Mouse (Mus musculus) left cerebral cortex, postnatal 36 days (tissue): ENCODE measurements around the gene Gm12695. TPM values are rescaled to one million over a fixed set of nuclear protein-coding genes. Genes with fewer than 3 reads are reported as not detected.

Experiments used
- DNase-seq, 2 experiments: peaks; one replicate each; pipeline ENCODE4 v3.0.0; 2021 to 2022; ENCODE audit warnings: low spot score in 2 of 2, mixed read lengths in 1 of 2
- intact Hi-C: fragments of 180-260 bp; cut with DNase I; formaldehyde crosslinking; loops from one replicate; pipeline ENCODE4 v1.15.1; 2025
- total RNA-seq, 2 experiments: library from RNA; stranded (reverse); gene quantifications; 2 replicates each; pipeline ENCODE4 v1.2.3; 2021

Gene Gm12695
- total RNA-seq, 2 experiments from 2014 or later = not detected

DNA sequence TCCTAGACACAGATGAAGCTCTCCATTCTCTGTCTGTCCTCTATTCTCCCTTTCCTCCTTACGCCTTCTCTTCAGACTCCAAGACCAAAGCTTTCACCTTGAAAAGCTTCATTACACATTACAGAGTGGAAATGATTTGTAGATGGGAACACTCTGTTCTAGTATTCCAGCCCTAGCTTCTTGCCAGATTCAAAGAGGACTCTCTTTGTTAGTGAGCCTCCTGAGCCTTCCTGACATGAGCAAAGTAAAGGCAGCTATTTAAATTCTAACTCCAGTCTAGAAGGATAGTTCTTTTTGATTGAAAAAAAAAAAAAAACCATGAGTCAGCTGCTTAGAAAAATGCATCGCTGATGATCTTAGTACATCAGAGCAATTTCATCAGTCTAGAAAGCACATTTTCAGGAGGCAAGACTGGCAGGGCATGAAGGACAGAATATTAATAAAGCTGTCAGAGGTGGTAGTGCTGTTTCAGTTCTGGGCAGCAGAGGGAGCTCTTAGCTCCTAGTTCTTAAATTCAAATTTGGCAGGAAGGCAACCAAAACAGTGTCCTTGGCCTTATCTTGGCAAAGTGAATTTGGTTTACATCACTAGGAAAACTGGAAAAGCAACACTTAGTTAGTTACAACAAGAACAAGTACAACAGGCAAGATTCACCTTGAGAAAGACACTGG is 79.6 kb downstream of the Gm12695 start:
- intact Hi-C loops = no loop called here
- peak; percentile 39 to 50 for DNase-seq

DNA sequence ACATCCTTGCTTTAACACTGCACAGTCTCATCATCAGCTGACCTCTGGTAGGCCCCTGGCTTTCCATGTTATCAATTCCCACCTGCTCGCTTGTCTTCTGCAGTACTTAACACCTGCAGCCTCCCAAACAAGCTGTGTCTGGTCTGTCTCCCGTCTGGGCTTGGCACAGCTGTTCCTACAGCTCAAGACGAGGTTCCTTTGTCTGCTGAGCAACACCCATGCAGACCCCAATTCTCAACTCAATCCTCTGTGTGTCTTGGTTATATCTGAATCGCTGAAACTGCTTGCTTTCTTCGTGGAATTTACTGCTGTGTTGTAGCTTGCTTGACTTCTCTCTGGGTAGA is 86.8 kb downstream of the Gm12695 start:
- intact Hi-C loops = loop anchor here (5.0 kb wide), 3 partner anchors 1049 to 1749 kb away; no protein-coding TSS in a partner anchor
- no peak for DNase-seq

DNA sequence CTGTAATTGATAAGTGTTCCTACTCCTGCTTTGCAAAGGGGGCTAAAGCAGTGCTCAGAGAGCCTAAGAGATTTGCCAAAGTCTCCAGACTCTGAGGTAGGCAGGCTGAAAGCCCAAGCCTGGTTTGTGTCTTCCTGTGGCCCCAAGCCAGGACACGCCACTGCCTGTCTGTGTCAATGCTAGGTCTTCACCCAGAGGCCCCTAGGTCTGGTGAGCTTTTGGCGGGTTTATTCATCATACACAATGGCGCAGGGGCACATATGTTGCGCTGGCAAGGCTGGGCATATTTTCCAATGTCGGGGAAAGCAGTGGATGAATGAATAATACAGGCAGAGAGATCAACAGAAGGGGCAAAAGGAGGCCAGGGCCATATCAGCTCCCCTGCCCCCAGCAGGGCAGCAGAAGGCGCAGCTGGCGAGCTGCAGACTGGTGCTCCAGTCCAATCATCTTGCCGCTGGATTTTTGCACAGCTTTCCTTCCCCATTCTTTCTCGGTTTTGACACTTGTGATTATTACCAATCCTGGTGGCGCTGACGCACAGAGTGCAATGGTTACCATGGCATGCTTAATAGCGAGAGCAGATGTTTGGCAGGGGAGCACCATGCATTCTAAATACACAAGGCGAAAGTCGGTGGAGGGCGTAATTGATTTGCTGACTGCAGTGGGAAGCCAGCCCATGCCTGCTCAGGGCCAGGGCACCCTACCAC is 87.3 kb downstream of the Gm12695 start:
- no peak for DNase-seq
- intact Hi-C loops = loop anchor here (5.0 kb wide), 3 partner anchors 1050 to 1750 kb away; no protein-coding TSS in a partner anchor

DNA sequence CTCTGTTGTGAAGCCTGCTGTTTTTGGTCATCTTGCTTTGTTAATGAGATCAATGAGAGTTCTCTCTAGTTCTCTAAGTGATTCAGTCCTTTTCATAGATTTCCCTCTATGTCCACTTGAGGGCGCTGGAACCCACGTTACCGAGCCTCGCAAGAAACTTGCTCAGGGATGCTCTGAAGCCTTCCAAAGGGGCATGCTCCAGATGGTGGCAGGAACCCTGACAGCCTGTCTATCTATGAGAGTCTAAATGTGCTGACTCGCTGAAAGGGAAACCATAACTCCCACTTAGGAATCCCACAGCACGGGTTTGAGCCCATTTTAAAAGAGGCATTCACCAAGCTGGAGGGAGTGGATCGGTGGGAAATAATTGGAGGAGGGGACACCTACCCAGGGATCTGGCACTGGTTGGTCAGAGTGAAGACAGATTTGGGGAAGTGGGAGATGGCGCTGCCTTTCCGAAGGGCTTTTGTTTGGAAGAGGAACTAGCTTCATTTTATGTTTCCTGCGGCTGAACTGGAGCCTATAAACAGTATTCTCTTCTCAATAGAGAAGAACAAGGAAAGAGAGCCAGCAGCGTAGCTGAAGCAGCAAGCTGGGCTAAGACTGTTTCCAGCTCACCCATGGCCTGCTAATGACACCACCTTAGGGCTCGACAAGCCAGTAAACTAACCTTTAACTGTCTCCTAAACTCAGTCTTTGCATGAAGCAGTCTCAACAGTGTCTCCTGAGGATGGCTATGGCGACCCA is 88.2 kb downstream of the Gm12695 start:
- intact Hi-C loops = loop anchor here (5.0 kb wide), 3 partner anchors 1051 to 1751 kb away; no protein-coding TSS in a partner anchor
- DNase-seq = peak; percentile 64 to 70

DNA sequence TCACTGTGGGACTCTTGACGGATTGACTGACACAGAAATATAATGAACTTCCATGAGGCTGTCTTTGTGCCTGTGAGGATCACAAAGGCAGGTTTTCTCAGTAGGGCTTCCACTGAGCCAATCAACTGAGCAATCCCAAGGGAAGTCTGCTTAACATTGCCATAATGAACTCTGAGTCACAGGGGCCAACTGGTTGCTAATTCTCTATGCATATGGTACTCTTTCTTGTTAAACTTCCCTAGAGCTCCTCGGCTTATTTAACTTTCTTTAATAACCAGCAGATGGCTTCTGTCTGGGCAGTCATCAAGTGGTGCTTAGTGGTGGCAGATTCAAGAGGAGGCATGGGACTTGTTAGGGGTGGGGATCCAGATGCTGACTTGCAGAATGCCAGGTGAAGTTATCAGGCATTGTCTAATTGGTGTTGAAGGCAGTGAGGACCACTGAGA is 97.6 kb downstream of the Gm12695 start:
- intact Hi-C loops = no loop called here
- DNase-seq = no peak

DNA sequence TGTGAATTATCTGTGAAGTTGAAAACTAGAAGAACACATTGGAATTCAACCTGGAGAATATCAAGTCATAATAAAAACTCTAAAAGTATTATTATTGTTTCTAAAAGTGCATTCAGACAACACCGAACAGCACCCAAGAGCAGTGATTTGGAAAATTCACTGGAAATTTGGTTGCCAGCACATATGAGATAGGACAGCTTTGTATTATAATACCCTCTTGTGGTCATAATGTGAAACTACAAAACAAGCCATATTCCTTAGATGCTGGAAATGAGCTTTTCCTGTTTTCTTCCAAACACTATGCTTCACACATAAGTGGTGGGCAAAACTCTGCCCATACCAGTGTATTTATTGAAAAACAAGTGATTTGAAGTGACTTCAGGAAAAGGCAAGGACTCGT is 101.5 kb downstream of the Gm12695 start:
- no peak for DNase-seq
- intact Hi-C loops = loop anchor here (1.0 to 5.0 kb wide), 3 partner anchors 151 to 591 kb away; no protein-coding TSS in a partner anchor

DNA sequence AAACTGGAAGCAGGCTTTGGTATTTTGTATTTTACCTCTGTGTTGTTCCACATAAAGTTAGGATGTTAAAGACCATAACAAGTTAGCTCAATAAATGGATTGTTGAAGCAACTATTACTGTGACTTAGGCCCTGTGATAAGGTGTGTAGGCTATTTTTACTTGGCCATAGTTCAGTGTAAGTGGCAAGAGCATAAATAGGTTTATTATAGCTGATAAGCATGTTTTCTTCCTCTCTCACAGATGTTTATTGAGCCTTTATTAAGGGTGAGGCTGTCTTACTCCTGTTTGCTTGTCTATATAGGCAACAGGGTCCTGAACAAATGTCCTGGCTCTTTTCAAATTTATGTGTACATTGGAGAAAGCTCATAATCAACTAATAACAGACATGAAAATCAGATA is 104.0 kb downstream of the Gm12695 start:
- intact Hi-C loops = loop anchor here (5.0 kb wide), 2 partner anchors 149 to 589 kb away; no protein-coding TSS in a partner anchor
- DNase-seq = no peak

DNA sequence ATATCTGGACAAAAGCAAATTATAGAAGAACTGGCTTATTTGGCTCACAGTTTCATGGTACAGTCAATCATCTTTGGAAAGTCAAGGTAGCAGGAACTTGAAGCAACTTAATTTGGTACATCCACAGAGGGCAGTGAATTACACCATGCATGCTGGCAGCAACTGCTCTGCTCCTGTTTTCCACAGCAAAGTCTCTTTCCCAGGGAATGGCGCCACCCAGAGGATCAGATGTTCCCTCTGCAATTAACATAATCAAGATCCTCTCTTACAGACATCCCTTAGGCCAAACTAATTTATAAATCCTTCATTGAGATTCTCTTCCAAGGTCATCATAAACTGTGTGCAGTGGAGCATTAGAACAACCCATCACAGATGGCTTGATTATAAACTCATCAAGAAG is 104.8 kb downstream of the Gm12695 start:
- peak in 1 of 2 experiments; percentile 27 for DNase-seq
- intact Hi-C loops = loop anchor here (5.0 kb wide), 2 partner anchors 148 to 588 kb away; no protein-coding TSS in a partner anchor

Other genes with a start within 250 kb of the Gm12695 start
- 10 to 100 TPM; 14.5 to 15.2 TPM for gene Cyp2j6, start 231.5 kb downstream of the Gm12695 start, total RNA-seq
- 10 to 100 TPM; 25.6 to 27.9 TPM for gene Cyp2j9, start 193.6 kb downstream of the Gm12695 start, total RNA-seq
- gene Cyp2j5, start 121.0 kb downstream of the Gm12695 start, total RNA-seq = not detected